Mouse (Mus musculus): Measurements from ENCODE around the gene Bbs12.

Gene Bbs12

GRCm38 (mm10) chr3:37312370-37312941 is at the start of gene Bbs12, which contains the start of gene Cetn4:
Bbs12 (plus strand) TSS chr3:37312554.
Cetn4 (minus strand) TSS chr3:37312708.
- peak; percentile 80 for DNase-seq (ENCODE audit: low read depth)

- no peak for DNase-seq (ENCODE audit: low read depth)
These were observed 44.0 kb upstream of the Bbs12 start for GRCm38 (mm10) chr3:37268338-37268737.

GRCm38 (mm10) chr3:37269926-37270325 is 42.4 kb upstream of the Bbs12 start:
- no peak for DNase-seq (ENCODE audit: low read depth)

- DNase-seq (ENCODE audit: low read depth), result peak; percentile 12
These were observed 41.1 kb upstream of the Bbs12 start for GRCm38 (mm10) chr3:37271209-37271608.

GRCm38 (mm10) chr3:37273092-37273491 is 39.3 kb upstream of the Bbs12 start:
- no peak for DNase-seq (ENCODE audit: low read depth)

- DNase-seq (ENCODE audit: low read depth), result no peak
These were observed 37.7 kb upstream of the Bbs12 start for GRCm38 (mm10) chr3:37274661-37275060.

- no peak for DNase-seq (ENCODE audit: low read depth)
These were observed 32.1 kb upstream of the Bbs12 start for GRCm38 (mm10) chr3:37280221-37280620.

GRCm38 (mm10) chr3:37280871-37281270 is 31.5 kb upstream of the Bbs12 start:
- no peak for DNase-seq (ENCODE audit: low read depth)

GRCm38 (mm10) chr3:37282299-37282922 is 29.9 kb upstream of the Bbs12 start:
- no peak for DNase-seq (ENCODE audit: low read depth)

- no peak for DNase-seq (ENCODE audit: low read depth)
These were observed 29.1 kb upstream of the Bbs12 start for GRCm38 (mm10) chr3:37283234-37283633.

GRCm38 (mm10) chr3:37289237-37289636 is 23.1 kb upstream of the Bbs12 start:
- DNase-seq (ENCODE audit: low read depth), result no peak

GRCm38 (mm10) chr3:37290881-37291541 is 21.3 kb upstream of the Bbs12 start:
- DNase-seq (ENCODE audit: low read depth), result no peak

GRCm38 (mm10) chr3:37291929-37292328 is 20.4 kb upstream of the Bbs12 start:
- DNase-seq (ENCODE audit: low read depth), result no peak

- DNase-seq (ENCODE audit: low read depth), result no peak
These were observed 19.7 kb upstream of the Bbs12 start for GRCm38 (mm10) chr3:37292654-37293053.

- no peak for DNase-seq (ENCODE audit: low read depth)
These were observed 12.9 kb upstream of the Bbs12 start for GRCm38 (mm10) chr3:37299470-37299869.

GRCm38 (mm10) chr3:37302685-37303084 is 9.7 kb upstream of the Bbs12 start:
- DNase-seq (ENCODE audit: low read depth), result no peak

GRCm38 (mm10) chr3:37303392-37304139 is 8.8 kb upstream of the Bbs12 start:
- no peak for DNase-seq (ENCODE audit: low read depth)

GRCm38 (mm10) chr3:37311897-37312369 is 421 bp upstream of the Bbs12 start:
- DNase-seq (ENCODE audit: low read depth), result no peak

- no peak for DNase-seq (ENCODE audit: low read depth)
These were observed 1.0 kb downstream of the Bbs12 start for GRCm38 (mm10) chr3:37313371-37313770.

- no peak for DNase-seq (ENCODE audit: low read depth)
These were observed 3.9 kb downstream of the Bbs12 start for GRCm38 (mm10) chr3:37316233-37316632.

- DNase-seq (ENCODE audit: low read depth), result no peak
These were observed 12.0 kb downstream of the Bbs12 start for GRCm38 (mm10) chr3:37324310-37324709.

GRCm38 (mm10) chr3:37325317-37326112 is 13.2 kb downstream of the Bbs12 start:
- no peak for DNase-seq (ENCODE audit: low read depth)
